Mouse (Mus musculus): ENCODE measurements around the gene R3hdm1. TPM values are rescaled to one million over a fixed set of nuclear protein-coding genes. Genes with fewer than 3 reads are reported as not detected.
A peak's percentile ranks its signal among the peaks of the same experiment; 100 is the strongest.

Gene R3hdm1
- total RNA-seq, 1 experiment from 2014 or later: 88.1 TPM

- ATAC-seq (replicated peaks; ENCODE audit: low read depth, poor library complexity, severe bottlenecking): no peak
Observed at GRCm38 (mm10) chr1:128281753-128282152, 178.7 kb downstream of the R3hdm1 start.

GRCm38 (mm10) chr1:128282924-128283323, 179.8 kb downstream of the R3hdm1 start:
- ATAC-seq (replicated peaks; ENCODE audit: low read depth, poor library complexity, severe bottlenecking): no peak

- 0 out of 2 replicates have a peak, but pooled peaks have one; percentile 25 for ATAC-seq (replicated peaks; ENCODE audit: low read depth, poor library complexity, severe bottlenecking)
Observed at GRCm38 (mm10) chr1:128284157-128284690, 181.1 kb downstream of the R3hdm1 start.

- ATAC-seq (replicated peaks; ENCODE audit: low read depth, poor library complexity, severe bottlenecking): no peak
Observed at GRCm38 (mm10) chr1:128285136-128285535, 182.0 kb downstream of the R3hdm1 start.

Other genes starting within 250 kb of the R3hdm1 start
- gene Map3k19, start 248.3 kb upstream of the R3hdm1 start, total RNA-seq (2017): 0.34 and 0.96 TPM in 2 replicates
- 42.2 and 48.1 TPM in 2 replicates for gene Rab3gap1, start 234.5 kb upstream of the R3hdm1 start, total RNA-seq (2017)
- 14.7 and 21.2 TPM in 2 replicates for gene Zranb3, start 254 bp upstream of the R3hdm1 start, total RNA-seq (2017)
- 100 and 140 TPM in 2 replicates for gene Ubxn4, start 140.7 kb downstream of the R3hdm1 start, total RNA-seq (2017)
- gene Lct, start 225.0 kb downstream of the R3hdm1 start, total RNA-seq (2017): 0.05 and 0.10 TPM in 2 replicates

Measured in common myeloid progenitor, adult 5-6 weeks (primary cell).